ENCODE assay signal across 18 mouse cellular contexts in the genomic region with DNA sequence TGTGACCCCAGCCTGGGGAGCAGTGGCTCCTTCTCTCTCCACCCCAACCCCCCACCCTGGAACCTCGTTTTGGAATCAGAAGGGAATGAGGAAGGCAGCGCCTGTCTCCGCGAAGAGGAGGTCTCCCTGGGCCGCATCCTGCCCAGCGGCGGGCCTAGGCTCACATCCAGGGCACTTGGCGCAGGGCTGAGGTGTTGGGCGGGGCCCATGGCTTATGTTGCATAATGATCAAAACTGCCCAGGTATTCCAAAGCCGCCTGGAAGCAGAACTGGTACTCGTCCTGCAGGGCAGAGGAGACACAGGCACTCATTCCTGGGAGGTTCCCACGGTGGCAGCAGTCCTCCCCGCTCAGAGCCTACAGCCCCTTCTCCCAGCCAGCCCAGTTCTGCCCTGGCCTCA.
A peak's percentile ranks its signal among the peaks of the same experiment; 100 is the strongest.
DNase-seq lines count a peak whose midpoint lies in the region; ATAC-seq and TF ChIP-seq lines count a peak whose summit lies in the region.
"Had no signal": no experiment of that assay in that cellular context is flagged by ENCODE, and none has a peak within 500 bp of the region (broad histone marks: within the 10 kb centered on the region; RNA-seq: fewer than 3 reads in every experiment).

No protein-coding gene starts in this region.

- H3K9me3 ChIP-seq in lung, postnatal 0 days (ENCODE audit: low read length) = no peaks in the 10 kb centered on the region
- H3K9me3 ChIP-seq: heart, embryonic 12.5 days had no signal

- no peak for TF ChIP-seq EP300 in lung, postnatal 0 days (IDR thresholded peaks at IDR 0.05)

- H3K4me3 ChIP-seq in lung, postnatal 0 days (ENCODE audit: low read depth, low read length) = no peak overlapping the region
- H3K4me3 ChIP-seq in lung, adult 2 months (replicated peaks; ENCODE audit: extremely low read depth, low read depth, low read length) = no peak overlapping the region
- H3K4me3 ChIP-seq: heart, embryonic 12.5 days had no signal

- H3K27ac ChIP-seq in lung, postnatal 0 days (ENCODE audit: low read length) = no peak overlapping the region
- H3K27ac ChIP-seq: macrophage had no signal

- no peak overlapping the region for H3K9ac ChIP-seq in lung, postnatal 0 days (replicated peaks; ENCODE audit: low read depth)
- H3K9ac ChIP-seq: heart, embryonic 12.5 days had no signal

- 68% methylated on average over 13 of the region's 13 CpGs for WGBS in lung, postnatal 0 days
- 64% methylated on average over 13 of the region's 13 CpGs for WGBS in lung, adult 2 months

- DNase-seq in adrenal gland, postnatal 10 days = peak; percentile 56
- no peak for DNase-seq in adrenal gland, postnatal 4 days (ENCODE audit: low spot score in 2 of 2)
- DNase-seq in lung, postnatal 0 days (ENCODE audit: low spot score) = peak; percentile 25
- no peak for DNase-seq in lung, adult 2 months
- DNase-seq in cerebellum, adult 8-10 months = peak; percentile 74
- DNase-seq in thymus, postnatal 25 days = no peak
- DNase-seq: gastrocnemius, postnatal 36 days; kidney, adult 18-20 months; kidney, postnatal 25 days; midbrain, embryonic 14.5 days; thymus, adult 2 months had no signal

- no peaks in the 10 kb centered on the region for H3K4me1 ChIP-seq in lung, postnatal 0 days (ENCODE audit: insufficient read depth, low read depth, low read length)
- no peaks in the 10 kb centered on the region for H3K4me1 ChIP-seq in lung, adult 2 months (ENCODE audit: control insufficient read depth, insufficient read depth, low read length)

- no peak for TF ChIP-seq CTCF in lung, postnatal 0 days (IDR thresholded peaks at IDR 0.05)
- no peak for TF ChIP-seq CTCF in lung, adult 2 months (IDR thresholded peaks at IDR 0.05; ENCODE audit: insufficient read depth, low read length)

- H3K4me2 ChIP-seq in lung, postnatal 0 days (replicated peaks; ENCODE audit: low read depth, low read length) = no peak overlapping the region
- H3K4me2 ChIP-seq: heart, embryonic 12.5 days; liver, embryonic 11.5 days had no signal

- TF ChIP-seq POLR2A in lung, adult 2 months (IDR thresholded peaks at IDR 0.05; ENCODE audit: borderline replicate concordance, extremely low read depth, low read depth, low read length) = no peak

- H3K36me3 ChIP-seq in lung, postnatal 0 days (ENCODE audit: insufficient read depth, low read length) = peaks cover 19% of the 10 kb centered on the region; the same call in 1 of the 2 replicates

- ATAC-seq in lung, postnatal 0 days = peak; percentile 9; the same call in 1 of the 2 replicates
- ATAC-seq in monocyte, adult 5-6 weeks (replicated peaks; ENCODE audit: insufficient number of reproducible peaks, low FRiP score, low TSS enrichment, poor library complexity, severe bottlenecking) = 0 out of 2 replicates have a peak, but pooled peaks have one; percentile 3
- ATAC-seq in megakaryocyte, adult 5-6 weeks (ENCODE audit: poor library complexity, severe bottlenecking) = no peak
- ATAC-seq: hindbrain, embryonic 16.5 days; Patski had no signal

- no peaks in the 10 kb centered on the region for H3K27me3 ChIP-seq in lung, postnatal 0 days (replicated peaks; ENCODE audit: insufficient read depth, low read length)
- H3K27me3 ChIP-seq: heart, embryonic 12.5 days; Patski had no signal

Comparison
In these comparisons a context has a peak if more than half of its experiments do, and no peak if none do; other contexts are left out.
1. DNase-seq: peak in adrenal gland, postnatal 10 days (single experiment), lung, postnatal 0 days (single experiment) and cerebellum, adult 8-10 months (single experiment); none in adrenal gland, postnatal 4 days (0 of 2), lung, adult 2 months (single experiment) and thymus, postnatal 25 days (single experiment).